Mouse (Mus musculus) cerebellum, adult 11 months (tissue): ENCODE data around the gene Upp2.

Source experiments
- DNase-seq: peaks from one replicate; pipeline ENCODE4 v3.0.0; 2022

Gene Upp2

GRCm38 (mm10) chr2:58681394-58681793 is 114.3 kb downstream of the Upp2 start:
- no peak for DNase-seq

- no peak for DNase-seq
Measured at GRCm38 (mm10) chr2:58697501-58697900, 130.4 kb downstream of the Upp2 start.

GRCm38 (mm10) chr2:58699931-58700330 is 132.8 kb downstream of the Upp2 start:
- DNase-seq = peak; percentile 64

- no peak for DNase-seq
Measured at GRCm38 (mm10) chr2:58700354-58700753, 133.3 kb downstream of the Upp2 start.

DNA sequence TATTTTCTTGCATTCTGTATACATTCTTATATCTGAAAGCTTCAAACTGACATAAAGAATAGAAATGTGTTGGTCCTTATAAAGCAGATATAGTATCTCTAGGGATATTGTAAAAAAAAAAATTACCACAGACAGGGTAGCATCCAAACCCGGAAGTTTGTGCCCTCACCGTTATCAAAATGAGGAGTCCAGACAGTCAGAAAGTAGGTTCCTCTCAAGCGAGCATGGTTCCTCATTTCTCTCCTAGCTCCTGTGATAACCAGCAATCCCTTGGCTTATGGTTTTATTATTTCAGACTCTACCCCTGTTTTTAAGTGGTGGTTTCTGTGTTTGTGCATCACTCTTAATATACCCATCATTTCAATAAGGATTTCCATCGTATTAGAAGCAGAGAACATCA is 134.5 kb downstream of the Upp2 start:
- DNase-seq = no peak

DNA sequence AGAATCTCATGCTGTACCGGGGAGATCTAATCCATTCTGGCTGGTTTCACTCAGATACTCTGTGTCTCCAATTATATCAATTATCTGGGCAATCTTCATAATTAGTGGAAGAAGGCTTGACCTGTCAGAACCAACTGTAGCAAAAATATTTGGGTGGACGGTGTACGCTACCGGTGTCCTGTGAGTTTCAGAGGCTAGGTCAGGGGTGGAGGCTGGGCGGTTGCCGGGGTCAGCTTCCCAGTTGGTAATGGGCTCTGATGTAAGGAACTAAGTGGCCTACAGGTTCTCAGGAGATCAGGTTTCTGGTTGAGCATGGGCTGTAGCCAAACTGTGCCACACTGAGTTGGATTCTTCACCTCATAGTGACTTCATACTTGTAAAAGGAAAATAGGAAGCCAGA is 136.1 kb downstream of the Upp2 start:
- no peak for DNase-seq

DNA sequence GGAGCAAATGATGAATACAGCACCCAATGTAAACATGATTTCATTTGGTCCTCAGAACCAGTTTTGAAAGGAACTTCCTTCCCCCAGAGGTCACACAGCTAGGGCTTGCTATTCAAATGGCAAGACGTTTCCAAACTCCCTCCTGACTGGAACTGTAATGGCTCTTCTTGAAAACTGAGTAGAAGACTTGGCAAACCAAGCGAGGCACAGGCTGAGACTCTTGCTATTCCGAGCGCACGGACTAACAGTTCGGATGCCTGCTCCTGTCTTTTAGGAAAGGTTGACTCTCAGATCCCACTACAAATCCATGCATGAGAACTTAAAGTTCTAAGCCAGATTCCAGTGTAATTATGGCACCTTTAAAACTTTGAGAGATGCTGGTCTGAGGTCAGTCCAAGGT is 136.5 kb downstream of the Upp2 start:
- no peak for DNase-seq

GRCm38 (mm10) chr2:58704576-58704975 is 137.5 kb downstream of the Upp2 start:
- DNase-seq = no peak

GRCm38 (mm10) chr2:58707676-58708075 is 140.6 kb downstream of the Upp2 start:
- DNase-seq = no peak

DNA sequence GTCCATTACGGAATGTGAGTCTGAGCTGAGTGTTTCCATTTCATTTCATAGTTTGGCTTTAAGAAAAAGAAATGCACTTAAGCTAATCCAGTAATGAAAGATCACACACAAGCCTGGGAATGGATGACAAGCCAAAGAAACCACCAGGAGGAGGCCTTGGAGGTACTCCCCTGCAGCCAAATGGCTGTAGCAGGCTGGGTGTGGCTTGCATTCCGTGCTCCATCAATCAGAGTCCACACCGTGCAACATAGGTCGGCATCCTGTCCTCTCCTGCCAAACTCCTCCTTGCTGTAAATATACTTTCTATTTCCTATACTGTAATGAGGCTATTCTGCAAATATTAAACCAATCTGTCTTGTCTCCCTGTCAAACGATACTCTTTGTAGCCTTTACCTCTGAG is 143.1 kb downstream of the Upp2 start:
- no peak for DNase-seq

GRCm38 (mm10) chr2:58711049-58711448 is 144.0 kb downstream of the Upp2 start:
- no peak for DNase-seq

GRCm38 (mm10) chr2:58711491-58711890 is 144.4 kb downstream of the Upp2 start:
- no peak for DNase-seq

GRCm38 (mm10) chr2:58711935-58712334 is 144.8 kb downstream of the Upp2 start:
- DNase-seq = no peak

DNA sequence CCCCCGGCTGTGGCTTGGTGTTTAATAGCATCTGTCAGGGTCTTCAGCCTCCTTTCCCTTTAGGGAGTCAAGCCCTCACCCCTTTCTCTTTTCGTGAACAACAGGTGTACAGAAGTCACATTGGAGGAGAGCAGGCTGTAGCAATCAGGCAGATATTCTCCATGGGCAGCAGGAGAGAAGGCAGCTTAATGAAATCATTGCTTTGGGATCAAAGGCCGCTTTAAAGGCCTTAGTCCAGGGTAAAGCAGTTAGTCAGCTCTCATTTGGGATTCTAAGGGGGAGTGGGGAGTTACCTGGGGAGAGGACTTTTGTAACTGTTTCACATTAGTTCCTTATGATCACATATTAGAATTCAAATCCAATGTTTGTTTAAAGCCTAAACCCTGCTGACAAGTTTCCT is 150.8 kb downstream of the Upp2 start:
- DNase-seq = no peak

GRCm38 (mm10) chr2:58737192-58737820 is 170.2 kb downstream of the Upp2 start:
- no peak for DNase-seq

- DNase-seq = no peak
Measured at GRCm38 (mm10) chr2:58741213-58741612, 174.1 kb downstream of the Upp2 start.

DNA sequence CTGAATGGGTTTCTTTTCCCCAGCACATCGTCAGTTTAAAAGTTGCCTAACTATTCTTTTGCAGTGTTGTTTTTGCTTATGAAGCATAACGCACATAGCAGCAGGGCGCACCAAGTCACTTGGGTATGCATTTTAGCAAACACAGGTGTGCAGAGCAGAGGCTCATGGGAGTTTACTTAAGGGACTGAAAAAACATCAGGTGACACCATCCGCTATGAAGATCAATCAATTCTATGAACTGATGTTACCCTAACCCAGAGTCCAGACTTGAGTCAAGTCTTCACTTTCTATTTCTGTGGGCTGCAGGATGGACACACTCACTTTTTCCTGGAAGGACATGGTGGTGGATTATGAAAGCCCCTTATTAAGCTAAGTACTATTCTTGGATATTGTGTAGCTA is 174.9 kb downstream of the Upp2 start:
- no peak for DNase-seq

DNA sequence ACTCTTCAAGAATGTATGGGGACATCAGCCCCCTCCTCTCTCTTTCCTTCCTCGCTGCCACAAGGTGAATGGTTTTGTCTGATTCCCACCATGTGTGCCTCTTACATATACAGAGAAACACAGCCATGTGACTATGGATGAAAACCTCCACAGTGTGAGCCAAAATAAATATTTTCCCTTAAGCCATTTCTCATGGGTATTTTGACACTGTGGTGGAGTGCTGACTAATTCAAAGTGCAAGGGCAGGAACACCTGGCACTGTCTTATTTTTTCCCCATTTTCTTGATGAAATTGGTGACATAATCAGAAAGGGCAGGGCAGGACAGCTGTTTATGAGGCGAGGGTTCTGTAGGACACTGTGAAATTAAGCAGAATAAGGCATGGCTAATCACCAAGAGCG is 176.3 kb downstream of the Upp2 start:
- no peak for DNase-seq

DNA sequence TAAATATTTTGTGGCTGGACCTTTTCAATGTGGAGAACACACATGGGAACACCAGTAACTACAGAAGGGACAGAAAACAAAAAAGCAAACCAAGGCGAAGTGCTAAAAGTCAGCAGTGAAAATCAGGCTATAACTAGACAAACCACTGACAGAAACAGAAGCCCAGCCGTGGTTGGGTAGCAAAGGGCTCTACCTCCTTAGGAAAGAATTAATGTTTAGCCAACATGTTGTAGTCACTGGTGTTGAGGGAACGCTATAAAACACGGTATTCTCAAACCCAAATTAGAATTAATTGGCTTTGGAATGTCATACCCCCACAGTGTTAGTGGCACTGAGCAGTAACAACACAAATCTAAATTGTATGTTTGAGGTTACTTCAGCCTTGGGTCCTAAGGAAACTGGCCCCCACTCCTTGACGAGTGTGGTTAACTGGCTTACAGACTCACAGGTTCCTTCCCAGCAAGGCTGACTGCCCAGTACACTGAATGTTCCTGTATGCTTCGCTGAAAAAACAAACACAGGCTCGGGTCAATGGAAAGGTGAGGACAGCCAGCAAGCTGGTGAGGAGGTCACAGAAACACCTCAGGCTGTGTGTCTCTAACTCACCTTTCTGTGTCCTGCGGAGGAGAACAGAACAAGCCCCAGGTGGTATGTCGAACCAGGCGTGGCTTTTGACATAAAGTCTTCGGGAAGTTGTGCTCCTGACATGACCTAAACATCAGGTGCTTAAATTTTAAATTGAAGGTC is 180.6 kb downstream of the Upp2 start:
- DNase-seq = no peak

DNA sequence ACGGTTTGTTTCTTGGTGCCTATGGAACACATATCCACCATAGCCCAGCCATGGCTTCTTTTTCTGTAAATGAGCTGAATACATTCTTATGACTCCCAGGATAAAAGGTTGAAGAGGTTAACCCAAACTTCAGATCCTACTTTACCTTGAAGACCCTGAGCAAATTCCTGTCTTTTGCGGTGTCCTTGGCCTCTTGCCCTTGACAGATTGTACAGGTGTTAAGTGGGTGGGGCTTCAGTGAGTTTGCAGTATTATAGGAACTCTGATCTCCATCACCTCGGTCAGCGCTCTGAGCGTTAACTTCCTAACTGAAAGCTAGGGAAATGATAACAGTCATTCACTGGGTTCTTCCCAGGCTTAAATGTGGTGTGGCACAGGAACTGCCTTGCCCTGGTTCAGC is 181.2 kb downstream of the Upp2 start:
- DNase-seq = no peak

DNA sequence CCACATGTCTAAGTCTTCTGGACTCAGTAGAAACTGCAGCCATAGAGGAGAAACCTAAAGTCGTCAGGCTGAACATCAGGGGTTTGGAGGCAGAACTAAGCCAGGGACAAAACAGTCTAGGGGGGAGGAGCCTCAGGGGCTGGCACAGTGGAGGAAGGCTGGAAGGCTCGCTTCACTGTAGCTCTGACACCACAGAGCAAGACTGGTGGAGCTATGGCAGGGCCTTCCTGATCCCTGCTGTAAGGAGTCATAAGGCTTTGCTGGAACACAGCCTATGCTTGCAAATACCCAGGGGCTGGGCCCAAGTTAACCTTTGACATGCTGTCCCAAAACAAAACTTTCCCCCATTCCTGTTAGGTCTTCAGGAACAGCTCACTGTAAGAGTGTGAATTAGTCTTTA is 185.8 kb downstream of the Upp2 start:
- no peak for DNase-seq

- DNase-seq = no peak
Measured at GRCm38 (mm10) chr2:58754736-58755135, 187.6 kb downstream of the Upp2 start.

DNA sequence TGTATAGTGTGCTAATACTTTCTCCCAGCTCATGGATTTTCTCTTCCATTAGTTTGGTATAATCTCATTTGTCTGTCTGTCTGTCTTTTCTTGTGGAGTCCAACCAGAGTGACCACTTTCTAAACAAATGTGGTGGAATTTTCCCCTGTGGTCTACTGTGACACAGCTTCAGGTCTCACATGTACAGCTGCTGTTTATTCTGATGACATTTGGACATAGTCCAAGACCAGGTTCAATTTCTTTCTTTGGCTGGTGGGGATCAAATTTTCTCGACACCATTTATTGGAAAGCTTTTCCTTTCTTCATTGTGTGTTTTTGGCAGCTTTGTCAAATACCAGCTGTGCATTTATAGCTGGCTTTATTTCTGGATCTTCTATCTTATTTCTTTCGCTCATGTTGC is 191.0 kb downstream of the Upp2 start:
- DNase-seq = no peak

DNA sequence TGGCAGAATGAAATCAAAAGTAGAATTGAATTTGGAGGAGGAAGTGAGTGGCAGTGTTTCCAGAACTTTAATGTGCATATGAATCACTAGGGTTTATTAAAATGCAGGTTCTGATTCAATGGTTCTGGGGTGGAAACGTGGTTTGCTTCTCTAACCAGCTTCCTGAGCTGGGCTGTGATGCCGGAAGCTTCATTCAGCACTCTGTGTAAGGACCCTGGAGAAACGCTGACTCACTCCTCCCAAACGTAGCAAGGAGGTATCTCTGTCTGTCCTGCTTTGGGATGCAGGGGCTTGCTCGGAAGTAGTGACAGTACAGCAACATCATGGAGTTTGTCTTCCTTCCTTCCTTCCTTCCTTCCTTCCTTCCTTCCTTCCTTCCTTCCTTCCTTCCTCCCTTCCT is 192.6 kb downstream of the Upp2 start:
- DNase-seq = no peak

DNA sequence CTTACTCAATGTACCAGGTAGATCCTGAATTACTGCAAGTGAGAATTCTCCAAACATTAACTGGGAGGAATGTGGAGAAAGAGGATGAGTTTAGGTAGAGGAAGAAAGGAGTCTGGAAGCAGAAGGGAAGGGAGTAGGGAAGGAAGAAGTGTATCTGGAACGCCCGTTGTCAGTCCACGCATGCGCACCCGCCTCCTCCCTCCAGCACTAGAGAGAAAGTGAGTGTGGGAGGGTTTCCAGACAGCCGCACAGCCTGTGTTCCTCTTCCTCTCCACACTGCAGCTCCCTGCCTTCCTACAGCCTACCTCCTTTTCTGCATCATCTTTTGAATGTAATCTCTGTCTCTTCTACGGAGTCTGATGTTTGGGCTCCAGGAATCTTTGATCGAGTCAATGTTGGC is 198.0 kb downstream of the Upp2 start:
- DNase-seq = no peak
